Mouse (Mus musculus): ENCODE measurements around the gene Klk1b1.
"Not testable (repeated sequence)": the region's sequence is repeated elsewhere in the genome, so short reads cannot be mapped to it uniquely, and the experiment has no call there.

DNA sequence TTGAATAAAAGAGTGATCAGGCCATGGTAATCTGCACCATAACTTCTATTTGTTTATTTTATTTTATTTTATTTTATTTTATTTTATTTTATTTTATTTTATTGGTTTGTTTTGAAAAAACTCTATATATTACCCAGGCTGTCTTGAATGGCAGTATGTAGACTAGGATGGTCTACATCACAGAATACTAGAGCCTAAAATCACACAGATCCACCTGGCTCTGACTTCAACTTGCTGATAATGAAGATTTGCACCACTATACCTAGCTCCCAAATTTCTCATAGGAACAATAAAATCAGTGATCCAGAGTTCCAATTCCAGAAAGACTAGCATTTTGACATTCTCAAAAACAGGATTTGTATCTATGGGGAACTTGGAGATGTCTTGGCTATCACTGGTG is 45.3 kb downstream of the Klk1b1 start, which contains the start of gene Klk1b26:
- not testable (repeated sequence) for TF ChIP-seq CTCF (conservative IDR thresholded peaks at IDR 0.05; ENCODE audit: low read length); NANOG (IDR thresholded peaks at IDR 0.05; ENCODE audit: borderline replicate concordance, low read length)
